Mouse (Mus musculus) ES-E14 (cell line): ENCODE results near the gene Olfr697.

Experiments
- CHD2 ChIP-seq: IDR thresholded peaks from 2 replicates; pipeline ENCODE4 v1.6.1; 2014; ENCODE audit warnings: mild to moderate bottlenecking, low read depth, low read length, inconsistent platforms
- HCFC1 ChIP-seq: IDR thresholded peaks from 2 replicates; pipeline ENCODE4 v1.6.1; 2012; ENCODE audit warnings: low read length, inconsistent platforms, borderline replicate concordance; ENCODE audit not compliant: insufficient read depth
- ZC3H11A ChIP-seq: IDR thresholded peaks from 2 replicates; pipeline ENCODE4 v1.6.1; 2012; ENCODE audit warnings: low read depth, mild to moderate bottlenecking, inconsistent platforms, low read length, borderline replicate concordance
- ZNF384 ChIP-seq: IDR thresholded peaks from 2 replicates; pipeline ENCODE4 v1.6.1; 2012; ENCODE audit warnings: low read depth, low read length, inconsistent platforms

DNA sequence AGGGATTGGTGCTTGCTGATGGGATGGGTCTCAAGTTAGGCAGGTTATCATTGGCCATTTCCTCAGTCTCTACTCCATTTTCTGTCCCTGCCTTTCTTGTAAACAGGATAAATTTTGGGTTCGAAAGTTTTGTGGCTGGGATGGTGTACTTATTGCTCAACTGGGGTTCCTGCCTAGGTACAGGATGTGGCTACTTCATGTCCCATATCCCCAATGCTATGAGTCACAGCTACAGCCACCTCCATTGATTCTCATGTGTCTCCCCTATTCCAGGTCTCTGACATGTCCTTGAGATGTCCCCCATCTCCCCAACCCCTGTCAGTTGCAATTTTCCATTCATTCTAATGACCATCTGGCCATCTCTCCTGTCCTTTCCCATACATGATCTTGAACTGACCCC is 45.4 kb downstream of the Olfr697 start:
- TF ChIP-seq CHD2 (no peak), ZC3H11A (no peak), ZNF384 (no peak), HCFC1 (no peak)
